Mouse (Mus musculus): Measurements from ENCODE around the gene Neurl4. TPM values are rescaled to one million over a fixed set of nuclear protein-coding genes. Genes with fewer than 3 reads are reported as not detected.
"Not testable (repeated sequence)": the region's sequence is repeated elsewhere in the genome, so short reads cannot be mapped to it uniquely, and the experiment has no call there.

The Neurl4 gene
- polyA plus RNA-seq, 1 experiment from 2014 or later = 7.2 TPM

- Histone ChIP-seq H3K4me3 (replicated peaks) (peak within 1 kb of the TSS; percentile 58), H3K27ac (peak within 1 kb of the TSS; percentile 90), H3K9me3 (no peaks in the 10 kb centered on the region), H3K36me3 (peaks cover 4% of the 10 kb centered on the region; the same call in 1 of the 2 replicates), H3K4me1 (peaks cover 28% of the 10 kb centered on the region), H3K4me2 (peak within 1 kb of the TSS; percentile 85), H3K27me3 (replicated peaks) (no peaks in the 10 kb centered on the region), H3K9ac (peak within 1 kb of the TSS; percentile 37)
- under 1% methylated on average over 34 of the region's 34 CpGs for WGBS
- peak; percentile 91 for ATAC-seq (ENCODE audit: insufficient read depth, low FRiP score, low read depth)
Observed at GRCm38 (mm10) chr11:69948066-69948762, 47.3 kb downstream of the Neurl4 start, which contains the start of gene Slc2a4. Gene Slc2a4 (minus strand): TSS chr11:69948188.

GRCm38 (mm10) chr11:69948763-69949150, 47.9 kb downstream of the Neurl4 start:
- Histone ChIP-seq H3K27ac (peak overlapping the region; percentile 77), H3K4me3 (replicated peaks) (peak overlapping the region; percentile 58), H3K27me3 (replicated peaks) (no peaks in the 10 kb centered on the region), H3K36me3 (peaks cover 4% of the 10 kb centered on the region; the same call in 1 of the 2 replicates), H3K4me2 (peak overlapping the region; percentile 85), H3K9ac (0 out of 2 replicates have a peak overlapping the region, but pooled peaks have one; percentile 22), H3K4me1 (peaks cover 28% of the 10 kb centered on the region), H3K9me3 (no peaks in the 10 kb centered on the region)
- peak; percentile 19; the same call in 1 of the 2 replicates for ATAC-seq (ENCODE audit: insufficient read depth, low FRiP score, low read depth)
- WGBS = 0% methylated on average over 14 of the region's 14 CpGs

- Histone ChIP-seq H3K4me3 (replicated peaks) (no peak overlapping the region), H3K27me3 (replicated peaks) (no peaks in the 10 kb centered on the region), H3K9ac (no peak overlapping the region), H3K36me3 (no peaks in the 10 kb centered on the region), H3K4me1 (peaks cover 21% of the 10 kb centered on the region), H3K4me2 (no peak overlapping the region), H3K9me3 (no peaks in the 10 kb centered on the region), H3K27ac (no peak overlapping the region)
- no peak for ATAC-seq (ENCODE audit: insufficient read depth, low FRiP score, low read depth)
- 41% methylated on average over 4 of the region's 4 CpGs for WGBS
Observed at GRCm38 (mm10) chr11:69950807-69951459, 50.1 kb downstream of the Neurl4 start.

GRCm38 (mm10) chr11:69952274-69952673, 51.4 kb downstream of the Neurl4 start:
- Histone ChIP-seq H3K27ac (no peak overlapping the region), H3K36me3 (no peaks in the 10 kb centered on the region), H3K9me3 (no peaks in the 10 kb centered on the region), H3K27me3 (replicated peaks) (no peaks in the 10 kb centered on the region), H3K9ac (no peak overlapping the region), H3K4me2 (no peak overlapping the region), H3K4me3 (replicated peaks) (no peak overlapping the region), H3K4me1 (peaks cover 14% of the 10 kb centered on the region)
- WGBS = 41% methylated on average over 1 of the region's 1 CpGs
- ATAC-seq (ENCODE audit: insufficient read depth, low FRiP score, low read depth) = no peak

GRCm38 (mm10) chr11:69953267-69953915, 52.5 kb downstream of the Neurl4 start:
- Histone ChIP-seq H3K4me2 (no peak overlapping the region), H3K27ac (0 out of 2 replicates have a peak overlapping the region, but pooled peaks have one; percentile 40)

GRCm38 (mm10) chr11:69955618-69956017, 54.7 kb downstream of the Neurl4 start:
- not testable (repeated sequence) for H3K4me3 ChIP-seq (replicated peaks); H3K4me2 ChIP-seq; H3K36me3 ChIP-seq; ATAC-seq (ENCODE audit: insufficient read depth, low FRiP score, low read depth); H3K9ac ChIP-seq; H3K4me1 ChIP-seq; H3K9me3 ChIP-seq; H3K27ac ChIP-seq; H3K27me3 ChIP-seq (replicated peaks)
- WGBS = 78% methylated on average over 4 of the region's 4 CpGs

More at GRCm38 (mm10) chr11:69953267-69953915, 52.5 kb downstream of the Neurl4 start:
- H3K9ac ChIP-seq = no peak overlapping the region
- no peak overlapping the region for H3K4me3 ChIP-seq (replicated peaks)
- no peaks in the 10 kb centered on the region for H3K36me3 ChIP-seq
- H3K4me1 ChIP-seq = peaks cover 4% of the 10 kb centered on the region
- 31% methylated on average over 11 of the region's 11 CpGs for WGBS
- H3K9me3 ChIP-seq = no peaks in the 10 kb centered on the region
- no peaks in the 10 kb centered on the region for H3K27me3 ChIP-seq (replicated peaks)
- no peak for ATAC-seq (ENCODE audit: insufficient read depth, low FRiP score, low read depth)

- Histone ChIP-seq H3K4me1 (no peaks in the 10 kb centered on the region), H3K9ac (no peak overlapping the region), H3K27me3 (replicated peaks) (no peaks in the 10 kb centered on the region), H3K9me3 (no peaks in the 10 kb centered on the region), H3K27ac (no peak overlapping the region), H3K4me2 (no peak overlapping the region), H3K4me3 (replicated peaks) (no peak overlapping the region), H3K36me3 (no peaks in the 10 kb centered on the region)
- 66% methylated on average over 1 of the region's 1 CpGs for WGBS
- no peak for ATAC-seq (ENCODE audit: insufficient read depth, low FRiP score, low read depth)
Observed at GRCm38 (mm10) chr11:69956218-69956617, 55.3 kb downstream of the Neurl4 start.

- WGBS = 38% methylated on average over 5 of the region's 5 CpGs
- H3K9ac ChIP-seq = no peak overlapping the region
- ATAC-seq (ENCODE audit: insufficient read depth, low FRiP score, low read depth) = no peak
- H3K27ac ChIP-seq = no peak overlapping the region
- peaks cover 13% of the 10 kb centered on the region for H3K27me3 ChIP-seq (replicated peaks)
- H3K9me3 ChIP-seq = no peaks in the 10 kb centered on the region
- H3K4me1 ChIP-seq = no peaks in the 10 kb centered on the region; the same call in 1 of the 2 replicates
- no peak overlapping the region for H3K4me3 ChIP-seq (replicated peaks)
- H3K36me3 ChIP-seq = no peaks in the 10 kb centered on the region
- no peak overlapping the region for H3K4me2 ChIP-seq
Observed at GRCm38 (mm10) chr11:69960616-69961015, 59.7 kb downstream of the Neurl4 start.

GRCm38 (mm10) chr11:69961841-69962240, 61.0 kb downstream of the Neurl4 start:
- Histone ChIP-seq H3K4me2 (no peak overlapping the region), H3K4me3 (replicated peaks) (no peak overlapping the region), H3K36me3 (no peaks in the 10 kb centered on the region), H3K27ac (0 out of 2 replicates have a peak overlapping the region, but pooled peaks have one; percentile 51), H3K9me3 (no peaks in the 10 kb centered on the region), H3K9ac (no peak overlapping the region), H3K4me1 (peaks cover 10% of the 10 kb centered on the region; the same call in 1 of the 2 replicates), H3K27me3 (replicated peaks) (peaks cover 25% of the 10 kb centered on the region)
- WGBS = 22% methylated on average over 5 of the region's 5 CpGs
- no peak for ATAC-seq (ENCODE audit: insufficient read depth, low FRiP score, low read depth)
